Mouse (Mus musculus) heart, embryonic 14.5 days (tissue): ENCODE measurements around the gene Stmn1. TPM values are rescaled to one million over a fixed set of nuclear protein-coding genes. Genes with fewer than 3 reads are reported as not detected.
A peak's percentile ranks its signal among the peaks of the same experiment; 100 is the strongest.

Source experiments
- ATAC-seq: fragments of 200-750 bp; cut with Nextera tagmentation; 2 replicates; pipeline ENCODE4 v1.8.0; 2017; ENCODE audit warnings: low read depth, moderate TSS enrichment; ENCODE audit not compliant: insufficient number of reproducible peaks, insufficient read depth, low FRiP score
- H3K27ac ChIP-seq, 2 experiments: fragments of 200-500 bp in 1 of 2; fragments of 300-500 bp in 1 of 2; sonication (generic) in 1 of 2; replicated peaks in 1 of 2; 2 replicates each; pipeline ENCODE4 v1.5.1; 2012 to 2014; ENCODE audit warnings: low read depth in 2 of 2, low read length in 2 of 2, control low read depth in 1 of 2, mild to moderate bottlenecking in 1 of 2, mixed read lengths in 1 of 2; ENCODE audit not compliant: control insufficient read depth in 1 of 2, insufficient read depth in 1 of 2
- H3K27me3 ChIP-seq: fragments of 300-500 bp; sonication (generic); 2 replicates; pipeline ENCODE4 v1.6.1; 2014; ENCODE audit warnings: mild to moderate bottlenecking, low read length, control low read depth; ENCODE audit not compliant: control insufficient read depth, insufficient read depth
- H3K36me3 ChIP-seq: fragments of 300-500 bp; sonication (generic); 2 replicates; pipeline ENCODE4 v1.6.1; 2014; ENCODE audit warnings: mild to moderate bottlenecking, control low read depth, low read length, mixed read lengths; ENCODE audit not compliant: control insufficient read depth, insufficient read depth
- H3K4me1 ChIP-seq, 2 experiments: fragments of 200-500 bp in 1 of 2; fragments of 300-500 bp in 1 of 2; sonication (generic) in 1 of 2; 2 replicates each; pipeline ENCODE4 v1.6.1; 2012 to 2014; ENCODE audit warnings: low read length in 2 of 2, control low read depth in 1 of 2, mixed read lengths in 1 of 2; ENCODE audit not compliant: control insufficient read depth in 2 of 2, insufficient read depth in 2 of 2
- H3K4me2 ChIP-seq: fragments of 300-500 bp; sonication (generic); 2 replicates; pipeline ENCODE4 v1.6.1; 2014; ENCODE audit warnings: mild to moderate bottlenecking, low read length
- H3K4me3 ChIP-seq, 2 experiments: fragments of 200-500 bp in 1 of 2; fragments of 300-500 bp in 1 of 2; sonication (generic) in 1 of 2; 2 replicates each; pipeline ENCODE4 v1.5.1; 2012 to 2014; ENCODE audit warnings: low read length in 2 of 2, mild to moderate bottlenecking in 2 of 2, control low read depth in 1 of 2, low read depth in 1 of 2, moderate library complexity in 1 of 2; ENCODE audit not compliant: control insufficient read depth in 1 of 2, insufficient read depth in 1 of 2
- H3K9ac ChIP-seq: fragments of 300-500 bp; sonication (generic); 2 replicates; pipeline ENCODE4 v1.6.1; 2014; ENCODE audit warnings: mild to moderate bottlenecking, low read length
- H3K9me3 ChIP-seq: fragments of 300-500 bp; sonication (generic); 2 replicates; pipeline ENCODE4 v1.6.1; 2016; ENCODE audit warnings: low read length, control low read depth; ENCODE audit not compliant: control insufficient read depth
- WGBS: fragments of 180-500 bp; shearing (Covaris S2); extraction: QIAGEN DNeasy Blood & Tissue Kit; methylation state at CpG from one replicate; pipeline ENCODE4 v1.1.7; 2014; 5-methylcytosine and 5-hydroxymethylcytosine counted together
- polyA plus RNA-seq: library from polyadenylated mRNA; unstranded; fragments of >200 nt; fragmentation: Nextera tagmentation; extraction: Ambion mirVana; gene quantifications from 2 replicates; pipeline ENCODE4 v1.2.1, GENCODE M21; 2014

The Stmn1 gene
- polyA plus RNA-seq, 1 experiment from 2014 or later: 977 TPM

GRCm38 (mm10) chr4:134449595-134450391 is 18.3 kb upstream of the Stmn1 start:
- WGBS: 45% methylated on average over 13 of the region's 13 CpGs
- no peak overlapping the region for H3K9ac ChIP-seq
- no peak overlapping the region for H3K4me3 ChIP-seq
- H3K36me3 ChIP-seq: no peaks in the 10 kb centered on the region
- H3K27ac ChIP-seq: no peak overlapping the region
- no peak overlapping the region for H3K4me2 ChIP-seq
- ATAC-seq: no peak
- peaks cover 10% of the 10 kb centered on the region in 2 experiments; a peak in 3 of 4 replicates for H3K4me1 ChIP-seq
- H3K27me3 ChIP-seq: peaks cover 19% of the 10 kb centered on the region
- no peaks in the 10 kb centered on the region for H3K9me3 ChIP-seq

GRCm38 (mm10) chr4:134450392-134451195 is 17.5 kb upstream of the Stmn1 start:
- ATAC-seq: no peak
- H3K27me3 ChIP-seq: peaks cover 23% of the 10 kb centered on the region
- peak overlapping the region in 1 of 2 experiments; percentile 9; a peak in 1 of 4 replicates for H3K4me3 ChIP-seq
- 0 out of 2 replicates have a peak overlapping the region, but pooled peaks have one; percentile 36 for H3K9ac ChIP-seq
- WGBS: 30% methylated on average over 20 of the region's 20 CpGs
- no peaks in the 10 kb centered on the region for H3K36me3 ChIP-seq
- peaks cover 10% of the 10 kb centered on the region in 2 experiments; a peak in 3 of 4 replicates for H3K4me1 ChIP-seq
- peak overlapping the region; percentile 51 for H3K4me2 ChIP-seq
- H3K9me3 ChIP-seq: no peaks in the 10 kb centered on the region
- H3K27ac ChIP-seq: no peak overlapping the region

GRCm38 (mm10) chr4:134451484-134451883 is 16.6 kb upstream of the Stmn1 start:
- no peak overlapping the region for H3K9ac ChIP-seq
- ATAC-seq: no peak
- H3K4me3 ChIP-seq: no peak overlapping the region
- H3K4me1 ChIP-seq: peaks cover 10% of the 10 kb centered on the region in 2 experiments; a peak in 3 of 4 replicates
- H3K4me2 ChIP-seq: peak overlapping the region; percentile 5; the same call in 1 of the 2 replicates
- WGBS: 60% methylated on average over 9 of the region's 9 CpGs
- H3K9me3 ChIP-seq: no peaks in the 10 kb centered on the region
- H3K27ac ChIP-seq: no peak overlapping the region
- no peaks in the 10 kb centered on the region for H3K36me3 ChIP-seq
- H3K27me3 ChIP-seq: peaks cover 23% of the 10 kb centered on the region

DNA sequence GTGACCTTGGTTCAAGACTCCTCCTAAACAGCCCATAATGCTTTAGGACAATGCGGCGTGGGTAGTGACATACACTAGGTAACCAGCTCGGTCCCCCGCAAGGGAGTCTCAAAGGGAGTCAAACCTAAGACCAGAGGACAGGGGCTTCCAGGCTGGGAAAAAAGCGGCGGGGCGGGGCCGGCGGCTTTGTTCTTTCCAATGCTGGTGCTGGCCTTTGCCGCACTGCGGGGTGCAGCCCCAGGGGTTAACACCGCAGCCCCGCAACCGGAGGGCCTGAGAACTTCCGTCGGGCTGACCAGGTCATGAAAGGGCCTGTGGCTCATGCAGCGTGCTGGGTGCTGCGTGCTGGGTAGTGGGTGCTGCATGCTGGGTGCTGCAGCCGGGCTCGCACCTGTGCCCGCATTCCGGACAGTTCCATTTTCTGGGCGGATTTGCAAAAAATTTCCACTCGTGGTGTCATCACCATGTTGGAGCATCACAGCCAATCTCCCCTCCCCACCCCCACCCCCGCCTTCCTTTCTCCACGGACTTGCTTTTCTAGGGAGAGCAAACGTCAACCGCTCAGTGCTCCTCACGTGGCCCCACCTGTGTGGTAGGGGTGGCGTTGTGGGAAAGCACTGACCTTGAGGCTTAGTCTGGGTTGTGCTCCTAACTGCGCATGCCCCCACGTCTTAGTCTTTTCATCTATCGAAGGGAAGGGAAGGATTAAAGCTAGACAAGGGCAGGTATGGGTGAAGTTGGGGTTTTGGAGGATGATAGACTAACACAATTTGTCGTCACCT is 14.3 kb upstream of the Stmn1 start:
- Histone ChIP-seq H3K9ac (no peak overlapping the region), H3K27me3 (peaks cover 19% of the 10 kb centered on the region)
- WGBS: 35% methylated on average over 34 of the region's 34 CpGs

GRCm38 (mm10) chr4:134455310-134455709 is 12.8 kb upstream of the Stmn1 start:
- no peak overlapping the region for H3K27ac ChIP-seq

More for the DNA sequence above, 14.3 kb upstream of the Stmn1 start:
- no peaks in the 10 kb centered on the region for H3K36me3 ChIP-seq
- no peak for ATAC-seq
- H3K9me3 ChIP-seq: no peaks in the 10 kb centered on the region
- no peak overlapping the region; a peak in 1 of 4 replicates for H3K4me3 ChIP-seq
- no peak overlapping the region for H3K27ac ChIP-seq
- peaks cover 10% of the 10 kb centered on the region in 2 experiments; a peak in 3 of 4 replicates for H3K4me1 ChIP-seq
- peak overlapping the region; percentile 32 for H3K4me2 ChIP-seq

GRCm38 (mm10) chr4:134457130-134457825 is 10.8 kb upstream of the Stmn1 start:
- Histone ChIP-seq H3K36me3 (no peaks in the 10 kb centered on the region), H3K4me2 (no peak overlapping the region), H3K9ac (no peak overlapping the region), H3K4me1 (peaks cover 2 to 4% of the 10 kb centered on the region in 2 experiments; a peak in 3 of 4 replicates), H3K27ac (no peak overlapping the region), H3K27me3 (peaks cover 19% of the 10 kb centered on the region), H3K4me3 (no peak overlapping the region), H3K9me3 (no peaks in the 10 kb centered on the region)
- ATAC-seq: no peak
- WGBS: 44% methylated on average over 7 of the region's 7 CpGs

More at GRCm38 (mm10) chr4:134455310-134455709, 12.8 kb upstream of the Stmn1 start:
- ATAC-seq: no peak
- H3K4me2 ChIP-seq: no peak overlapping the region
- no peaks in the 10 kb centered on the region for H3K9me3 ChIP-seq
- peaks cover 19% of the 10 kb centered on the region for H3K27me3 ChIP-seq
- no peaks in the 10 kb centered on the region for H3K36me3 ChIP-seq
- no peak overlapping the region for H3K4me3 ChIP-seq
- peaks cover 10 to 12% of the 10 kb centered on the region in 2 experiments; a peak in 3 of 4 replicates for H3K4me1 ChIP-seq
- no peak overlapping the region for H3K9ac ChIP-seq
- WGBS: 44% methylated on average over 6 of the region's 6 CpGs
